Mouse (Mus musculus): ENCODE results near the gene Ss18l1.

- TF ChIP-seq GATA1 (IDR thresholded peaks at IDR 0.05; ENCODE audit: borderline replicate concordance, low read length), result no peak
- TF ChIP-seq FLI1 (IDR thresholded peaks at IDR 0.05; ENCODE audit: low read length), result no peak
These were observed 9.4 kb upstream of the Ss18l1 start for GRCm38 (mm10) chr2:180032925-180033324.

Data from megakaryocyte, embryonic 14.5 days (primary cell).